Mouse (Mus musculus): ENCODE measurements around the gene Zfp148. TPM values are rescaled to one million over a fixed set of nuclear protein-coding genes. Genes with fewer than 3 reads are reported as not detected.
A peak's percentile ranks its signal among the peaks of the same experiment; 100 is the strongest.

Zfp148 gene
- 10 to 100 TPM; 37.8 to 37.9 TPM for total RNA-seq (2021)

- DNase-seq, result peak; percentile 91 to 95
- intact Hi-C loops (cut with DNase I), result loop anchor here (2.0 to 5.0 kb wide), 3 partner anchors 21 to 307 kb away; no protein-coding TSS in a partner anchor
Measured at GRCm38 (mm10) chr16:33379944-33380881, at the start of gene Zfp148. Gene Zfp148, plus strand, starts transcription at chr16:33380836.

- intact Hi-C loops (cut with DNase I), result no loop called here
- DNase-seq, result no peak
Measured at GRCm38 (mm10) chr16:33333015-33333414, 47.6 kb upstream of the Zfp148 start.

GRCm38 (mm10) chr16:33337177-33337576, 43.5 kb upstream of the Zfp148 start:
- peak; percentile 67 to 74 for DNase-seq
- intact Hi-C loops (cut with DNase I), result loop anchor here (5.0 kb wide), 1 partner anchor 145 kb away; no protein-coding TSS in a partner anchor

DNA sequence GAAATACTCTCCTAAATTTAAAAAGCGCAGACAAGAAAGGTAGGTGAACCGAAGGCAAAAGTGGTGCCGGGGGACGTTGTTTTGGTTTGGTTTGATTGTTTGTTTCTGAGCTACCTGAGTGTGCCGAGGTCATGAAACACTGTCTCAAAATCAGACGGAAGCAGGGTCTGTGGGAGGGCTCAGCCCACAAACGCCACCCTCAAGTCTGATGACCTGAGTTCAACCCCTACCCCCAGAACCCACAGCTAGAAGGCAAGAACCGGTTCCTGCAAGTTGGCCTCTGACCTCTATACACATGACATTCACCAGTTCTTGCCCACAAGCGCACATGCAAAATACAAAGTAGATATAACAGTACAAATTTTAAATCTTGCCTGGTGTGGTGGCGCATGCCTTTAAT, 43.0 kb upstream of the Zfp148 start:
- no peak for DNase-seq
- intact Hi-C loops (cut with DNase I), result loop anchor here (5.0 kb wide), 1 partner anchor 145 kb away; no protein-coding TSS in a partner anchor

DNA sequence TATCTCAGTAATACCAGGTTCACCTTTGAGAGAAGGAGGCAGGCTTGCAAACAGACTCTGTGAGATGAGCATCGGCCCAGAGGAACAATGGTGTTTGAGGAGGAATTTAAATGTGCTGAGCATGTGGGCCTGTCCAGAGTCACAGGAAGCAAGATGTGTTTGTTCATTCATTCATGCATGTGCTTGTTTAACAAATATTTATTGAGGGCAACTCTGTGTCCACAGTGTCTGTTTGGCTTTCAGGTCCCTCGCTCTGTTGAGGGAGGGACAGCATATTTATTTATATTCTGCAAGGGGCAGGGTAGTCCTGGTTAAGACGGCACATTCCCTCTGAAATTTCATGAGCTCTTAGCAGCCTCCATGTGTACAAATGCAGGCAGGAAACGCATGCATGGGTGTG, 42.1 kb upstream of the Zfp148 start:
- intact Hi-C loops (cut with DNase I), result loop anchor here (5.0 kb wide), 1 partner anchor 144 kb away; no protein-coding TSS in a partner anchor
- no peak for DNase-seq

- DNase-seq, result no peak
- intact Hi-C loops (cut with DNase I), result loop anchor here (5.0 kb wide), 1 partner anchor 143 kb away; no protein-coding TSS in a partner anchor
Measured at GRCm38 (mm10) chr16:33339476-33339875, 41.2 kb upstream of the Zfp148 start.

- intact Hi-C loops (cut with DNase I), result no loop called here
- DNase-seq, result no peak
Measured at GRCm38 (mm10) chr16:33342356-33342755, 38.3 kb upstream of the Zfp148 start.

GRCm38 (mm10) chr16:33343106-33343505, 37.5 kb upstream of the Zfp148 start:
- DNase-seq, result no peak
- intact Hi-C loops (cut with DNase I), result no loop called here

DNA sequence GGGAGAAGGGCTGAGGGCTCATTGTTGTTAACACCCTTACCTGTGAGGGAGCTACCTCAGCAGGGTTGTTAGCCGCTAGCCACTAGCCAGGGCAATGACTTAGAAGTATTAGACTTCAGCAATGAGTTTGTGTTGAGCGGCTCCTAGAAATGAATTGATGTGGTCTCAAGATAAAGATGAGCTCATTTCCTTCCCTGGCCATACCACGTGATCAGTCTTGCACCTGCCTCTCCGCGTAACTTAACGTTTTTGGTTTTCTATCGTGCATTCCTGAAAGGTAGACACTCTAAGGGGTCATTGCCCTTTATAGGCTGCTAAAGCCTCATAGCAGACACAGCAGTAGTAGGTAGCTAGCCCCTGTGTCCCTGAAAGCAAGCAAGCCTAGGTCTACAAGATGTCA, 37.0 kb upstream of the Zfp148 start:
- DNase-seq, result no peak
- intact Hi-C loops (cut with DNase I), result no loop called here

DNA sequence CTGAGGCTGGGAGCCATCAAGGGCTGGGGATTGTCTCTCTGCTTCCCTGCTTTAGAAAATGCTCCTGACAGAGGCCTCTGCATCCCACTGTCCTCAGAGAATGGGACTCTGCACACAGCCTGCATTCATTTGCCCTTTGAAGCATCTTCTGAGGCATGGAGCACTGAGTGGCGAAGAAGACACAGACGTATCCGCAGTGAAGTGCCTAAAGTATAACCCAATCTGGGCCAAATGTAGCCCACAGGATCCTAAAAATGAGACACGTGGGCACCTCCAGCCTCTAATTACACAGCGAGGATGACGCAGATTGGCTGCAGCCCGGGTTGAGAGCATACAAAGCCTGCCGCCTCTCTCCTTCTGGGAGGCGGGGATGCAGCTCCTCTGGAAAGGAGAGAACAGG, 36.3 kb upstream of the Zfp148 start:
- DNase-seq, result no peak
- intact Hi-C loops (cut with DNase I), result no loop called here

- intact Hi-C loops (cut with DNase I), result no loop called here
- DNase-seq, result no peak
Measured at GRCm38 (mm10) chr16:33344875-33345274, 35.8 kb upstream of the Zfp148 start.

- intact Hi-C loops (cut with DNase I), result no loop called here
- DNase-seq, result no peak
Measured at GRCm38 (mm10) chr16:33346376-33346775, 34.3 kb upstream of the Zfp148 start.

DNA sequence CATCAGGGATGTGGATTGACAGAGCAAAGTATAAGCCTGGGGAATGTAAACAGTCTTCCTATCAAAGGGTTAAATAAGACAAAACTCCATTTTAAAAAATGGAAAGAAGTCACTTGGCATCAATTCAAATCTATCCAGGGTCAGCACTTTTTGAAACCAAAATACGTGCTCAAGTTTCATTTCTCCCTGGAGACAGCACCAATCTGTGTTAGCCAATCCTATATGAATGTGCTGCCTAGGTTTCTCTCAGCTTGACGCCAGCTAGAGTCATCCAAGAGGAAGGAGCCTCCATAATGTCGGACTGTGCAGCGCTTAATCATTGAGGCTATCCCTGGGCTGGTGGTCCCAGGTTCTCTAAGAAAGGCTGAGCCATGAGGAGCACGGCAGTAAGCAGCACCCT, 33.5 kb upstream of the Zfp148 start:
- intact Hi-C loops (cut with DNase I), result no loop called here
- DNase-seq, result no peak

DNA sequence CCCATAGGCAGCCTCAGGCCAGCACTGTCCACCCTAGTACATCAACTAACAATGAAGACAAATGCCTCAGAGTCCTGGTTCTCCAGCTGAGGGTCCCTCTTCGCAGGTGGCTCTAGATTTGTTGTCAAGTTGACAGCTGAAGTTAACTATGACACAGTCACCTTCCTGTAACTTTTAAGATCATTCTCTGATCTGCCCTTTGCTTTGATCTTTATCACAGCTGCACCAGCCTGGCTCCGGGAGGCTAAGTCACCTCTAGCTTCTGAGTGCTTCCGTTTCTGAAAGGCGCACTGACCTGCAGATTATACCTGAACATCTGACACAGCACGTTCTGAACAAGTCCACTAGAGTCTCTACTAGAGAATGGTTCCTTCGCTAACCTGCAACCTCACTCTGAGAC, 22.8 kb upstream of the Zfp148 start:
- intact Hi-C loops (cut with DNase I), result no loop called here
- DNase-seq, result no peak

DNA sequence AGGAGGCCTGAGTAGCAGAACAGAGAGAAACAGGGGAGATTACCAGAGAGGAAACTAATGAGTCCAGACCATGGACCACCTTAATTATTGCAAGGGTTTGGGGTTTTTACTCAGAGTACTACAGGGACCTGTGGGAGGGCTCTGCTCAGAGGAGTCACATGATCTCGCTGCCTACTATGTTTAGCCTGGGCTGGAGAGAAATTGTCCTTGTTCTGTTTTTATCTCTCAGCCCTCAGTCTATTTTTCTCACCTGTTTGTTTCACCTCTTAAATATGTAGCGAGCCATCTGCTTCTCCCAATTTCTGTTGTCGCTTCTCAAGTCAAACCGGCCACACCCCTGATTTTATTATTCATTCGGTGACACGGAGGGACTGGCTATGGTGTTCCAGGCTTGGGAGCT, 14.9 kb upstream of the Zfp148 start:
- intact Hi-C loops (cut with DNase I), result no loop called here
- DNase-seq, result no peak

- DNase-seq, result no peak
- intact Hi-C loops (cut with DNase I), result no loop called here
Measured at GRCm38 (mm10) chr16:33368632-33369031, 12.0 kb upstream of the Zfp148 start.

DNA sequence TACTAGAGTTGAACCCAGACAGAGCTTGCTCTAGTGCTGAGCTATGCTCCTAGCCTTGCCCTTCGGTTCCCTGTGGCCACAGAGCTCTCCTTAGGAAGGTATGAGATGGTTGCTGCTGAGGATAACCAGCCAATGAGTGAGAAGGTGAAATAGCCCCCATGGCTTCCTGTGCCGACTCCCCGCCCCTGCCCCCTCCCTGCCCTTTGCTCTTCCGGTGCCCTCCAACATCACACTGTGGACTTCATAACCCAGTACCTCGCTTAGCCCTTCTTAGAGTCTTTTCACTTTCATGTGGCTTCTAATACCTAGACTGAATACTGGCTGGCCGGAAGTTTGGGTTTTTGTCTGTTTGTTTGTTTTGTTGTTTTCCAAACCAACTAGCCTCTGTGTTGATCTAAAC, 9.8 kb upstream of the Zfp148 start:
- intact Hi-C loops (cut with DNase I), result no loop called here
- no peak for DNase-seq

GRCm38 (mm10) chr16:33372611-33373010, 8.0 kb upstream of the Zfp148 start:
- DNase-seq, result no peak
- intact Hi-C loops (cut with DNase I), result no loop called here

- intact Hi-C loops (cut with DNase I), result no loop called here
- no peak for DNase-seq
Measured at GRCm38 (mm10) chr16:33373326-33373725, 7.3 kb upstream of the Zfp148 start.

DNA sequence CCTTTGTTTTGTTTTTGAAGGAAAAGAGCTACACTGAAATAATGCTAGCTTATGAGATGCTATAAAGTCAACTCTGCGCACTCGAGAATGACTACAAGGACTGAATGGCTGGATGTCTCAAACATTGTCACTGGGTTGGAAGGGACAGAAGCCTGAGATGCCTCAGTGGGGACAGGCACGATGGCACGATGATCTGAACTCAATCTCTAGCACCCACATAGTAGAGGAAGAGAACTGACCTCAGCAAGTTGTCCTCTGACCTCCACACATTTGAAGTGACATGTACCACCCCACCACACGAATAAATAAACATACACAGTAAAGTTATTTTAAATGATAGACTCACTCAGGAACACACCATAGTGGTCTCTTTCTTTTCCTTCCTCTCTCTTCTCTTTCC, 4.4 kb upstream of the Zfp148 start:
- DNase-seq, result no peak
- intact Hi-C loops (cut with DNase I), result no loop called here

DNA sequence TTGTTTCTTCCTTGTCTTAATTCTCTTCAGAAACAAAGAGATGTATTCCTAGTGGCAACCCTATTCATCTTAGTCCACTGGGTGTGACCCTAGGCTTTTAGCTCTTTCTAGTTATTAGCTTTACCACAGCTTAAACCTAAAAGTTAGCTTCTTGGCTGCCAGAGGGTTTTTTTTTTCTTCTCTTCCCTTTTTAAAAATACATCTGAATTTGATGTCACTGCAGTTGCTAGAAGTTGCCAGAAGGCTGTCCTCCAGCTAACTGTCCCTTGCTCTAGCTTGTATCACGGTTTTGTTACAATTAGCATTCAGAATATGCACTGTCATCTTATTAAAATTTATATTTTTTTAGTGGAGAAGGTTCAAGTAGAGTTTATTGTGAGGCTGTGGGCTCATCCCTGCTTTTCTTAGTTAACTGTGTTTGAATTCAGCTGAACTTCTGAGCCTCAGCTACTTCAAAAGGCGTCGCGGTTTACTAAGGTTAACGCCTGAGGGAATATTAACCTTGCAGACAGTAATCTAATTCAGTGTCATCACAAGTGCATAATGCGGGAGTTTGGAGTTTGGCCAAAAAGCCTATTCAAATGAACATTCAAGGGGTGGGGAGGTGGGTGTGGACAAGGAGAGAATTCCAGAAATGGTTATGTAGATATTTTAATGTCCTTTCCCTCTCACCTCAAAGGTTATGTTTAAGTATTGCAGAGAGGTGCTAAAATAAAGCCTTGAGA, 1.3 kb upstream of the Zfp148 start:
- no peak for DNase-seq
- intact Hi-C loops (cut with DNase I), result no loop called here
